Mouse (Mus musculus): ENCODE results near the gene Six6.

The Six6 gene

DNA sequence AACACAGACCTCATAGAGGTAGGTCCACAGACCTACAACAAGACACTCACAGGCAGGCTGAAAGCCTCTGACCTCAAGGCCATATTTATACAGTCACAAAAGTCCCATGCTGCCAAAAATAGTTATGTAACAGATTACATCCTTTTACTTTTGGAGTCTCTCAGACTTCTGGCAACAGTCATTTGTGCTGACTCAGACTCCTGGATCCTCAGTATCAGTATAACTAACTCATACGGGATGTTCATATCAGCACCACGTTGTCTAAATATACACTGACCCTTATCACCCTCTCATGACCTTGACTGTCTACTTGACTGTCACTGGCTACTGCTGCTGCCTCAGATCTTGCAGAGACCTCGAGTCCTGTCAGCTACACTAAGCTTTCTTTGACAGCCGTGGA is 15.2 kb downstream of the Six6 start:
- intact Hi-C loops (cut with DNase I): no loop called here

DNA sequence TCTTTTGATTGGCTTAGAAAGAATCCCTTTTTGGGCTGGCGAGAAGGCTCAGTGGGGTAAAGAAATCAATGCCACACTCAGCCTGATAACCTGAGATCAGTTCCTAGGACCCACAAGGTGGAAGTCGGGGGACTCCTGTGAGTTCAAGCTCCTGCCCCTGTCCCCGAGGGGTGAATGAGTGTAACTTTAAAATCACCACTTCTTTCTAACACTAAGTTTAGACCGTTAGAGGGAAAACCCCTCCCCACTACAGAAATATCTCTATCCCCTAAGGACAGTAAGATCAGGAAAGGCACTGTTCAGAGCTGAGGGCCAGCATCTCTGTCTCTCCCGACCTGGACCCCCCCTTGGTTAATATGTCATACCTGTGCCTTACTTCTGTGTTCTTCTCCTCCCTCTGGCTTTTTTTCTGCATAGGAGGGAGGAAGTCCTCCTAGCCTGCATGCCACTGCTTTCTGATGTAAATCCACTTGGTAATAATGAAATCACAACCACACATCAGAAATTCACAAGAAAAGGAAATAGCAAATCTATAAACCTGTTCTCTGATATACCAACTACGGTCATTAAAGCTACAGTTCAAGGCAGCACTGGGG is 18.2 kb downstream of the Six6 start:
- intact Hi-C loops (cut with DNase I): no loop called here

DNA sequence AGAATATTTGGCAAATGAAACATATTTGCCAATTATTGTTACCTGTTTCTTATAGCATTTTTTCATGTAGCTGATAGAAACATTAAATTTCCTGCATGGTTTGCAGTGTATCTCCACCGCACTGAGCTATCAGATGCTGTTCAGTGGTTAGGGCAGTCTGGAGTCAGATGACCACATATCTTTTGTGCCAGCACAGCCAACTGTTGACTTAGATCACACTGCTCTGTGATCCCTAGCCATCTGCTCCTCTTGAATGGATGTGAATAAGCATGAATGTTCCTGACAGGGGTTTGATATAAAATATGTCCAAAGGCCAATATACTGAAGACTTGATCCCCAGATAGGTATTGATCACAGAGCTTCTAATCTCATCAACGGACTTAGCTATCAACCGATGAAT is 18.8 kb downstream of the Six6 start:
- intact Hi-C loops (cut with DNase I): no loop called here

GRCm38 (mm10) chr12:72962761-72963160 is 23.1 kb downstream of the Six6 start:
- intact Hi-C loops (cut with DNase I): no loop called here

DNA sequence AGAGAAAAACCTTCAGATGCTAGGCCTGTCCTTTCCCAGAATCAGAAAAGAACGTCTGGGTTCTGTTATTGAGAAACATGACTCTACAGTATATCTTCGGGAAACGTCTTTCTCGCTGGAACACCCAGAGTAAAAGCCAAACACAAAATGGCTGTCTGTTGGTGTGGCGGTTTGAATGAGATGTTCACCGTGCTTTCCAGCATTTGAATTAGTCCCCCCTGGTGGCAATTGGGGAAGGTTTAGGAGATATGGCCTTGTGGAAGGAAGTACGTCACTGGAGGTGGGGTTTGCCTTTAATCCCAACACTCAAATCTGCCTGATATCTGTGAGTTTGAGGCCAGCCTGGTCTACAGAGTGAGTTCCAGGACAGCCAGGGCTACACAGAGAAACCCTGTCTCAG is 27.8 kb downstream of the Six6 start:
- intact Hi-C loops (cut with DNase I): no loop called here

- intact Hi-C loops (cut with DNase I): loop anchor here (10.0 kb wide), 1 partner anchor 266 kb away; no protein-coding TSS in a partner anchor
Measured at GRCm38 (mm10) chr12:72970620-72971019, 30.9 kb downstream of the Six6 start.

DNA sequence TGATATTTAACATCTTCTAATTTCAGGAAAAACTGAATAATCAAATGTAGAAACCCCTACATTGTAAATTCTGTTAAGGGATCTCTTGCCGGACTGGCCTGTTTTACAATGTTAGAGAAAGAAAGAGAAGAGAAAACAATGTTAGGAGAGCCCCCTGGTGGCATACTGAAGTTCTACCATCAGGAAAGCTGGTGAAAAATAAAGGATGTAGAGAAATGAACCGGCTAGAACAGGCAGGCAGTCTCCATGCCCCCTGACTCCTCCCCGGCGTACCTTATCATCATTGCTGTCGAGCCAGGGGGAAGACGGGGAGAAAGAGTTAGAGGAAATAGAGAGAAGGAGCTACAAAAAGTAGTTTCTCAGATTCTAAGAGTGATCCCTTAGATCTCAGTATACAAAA is 33.5 kb downstream of the Six6 start:
- intact Hi-C loops (cut with DNase I): loop anchor here (10.0 kb wide), 1 partner anchor 268 kb away; no protein-coding TSS in a partner anchor

DNA sequence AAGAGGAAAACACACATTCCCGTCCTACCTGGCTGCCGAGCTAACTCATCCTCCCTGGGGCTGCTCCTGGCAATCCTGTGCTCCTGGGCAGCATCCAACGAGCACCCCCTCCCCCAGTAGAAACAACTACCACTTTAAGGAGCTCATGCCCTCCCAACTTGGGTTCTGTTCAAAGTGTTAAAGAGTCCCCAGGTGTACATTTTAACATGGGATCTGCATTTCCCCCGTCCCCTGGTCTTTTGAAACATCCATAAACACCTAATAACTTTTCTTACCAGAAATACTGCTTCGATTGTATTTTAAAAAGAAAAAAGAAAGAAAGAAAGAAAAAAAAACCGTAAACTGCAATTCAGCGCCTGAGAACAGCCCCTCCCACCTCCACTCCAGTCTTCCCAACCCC is 36.5 kb downstream of the Six6 start:
- intact Hi-C loops (cut with DNase I): loop anchor here (5.0 to 10.0 kb wide), 2 partner anchors 271 to 514 kb away; no protein-coding TSS in a partner anchor

DNA sequence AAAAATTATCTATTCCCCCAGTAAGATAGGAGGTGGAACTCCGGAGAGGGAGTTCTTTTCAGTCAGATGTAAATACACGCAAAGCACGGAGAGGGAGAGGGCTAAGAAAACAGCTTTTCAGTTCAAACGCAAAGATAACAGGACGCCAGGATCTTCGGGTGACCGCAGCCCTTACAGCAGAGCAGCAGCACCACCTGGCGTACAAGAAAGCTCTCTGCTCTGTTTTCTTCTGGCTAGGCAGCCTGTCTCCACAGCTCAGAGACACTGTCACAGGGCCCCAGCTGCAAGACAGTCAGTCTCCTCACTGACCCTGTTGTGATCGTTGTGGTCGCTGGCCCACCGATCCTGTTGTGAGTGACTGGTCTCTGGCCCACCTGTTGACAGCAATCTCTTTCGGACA is 37.0 kb downstream of the Six6 start:
- intact Hi-C loops (cut with DNase I): loop anchor here (5.0 to 10.0 kb wide), 2 partner anchors 272 to 514 kb away; no protein-coding TSS in a partner anchor

DNA sequence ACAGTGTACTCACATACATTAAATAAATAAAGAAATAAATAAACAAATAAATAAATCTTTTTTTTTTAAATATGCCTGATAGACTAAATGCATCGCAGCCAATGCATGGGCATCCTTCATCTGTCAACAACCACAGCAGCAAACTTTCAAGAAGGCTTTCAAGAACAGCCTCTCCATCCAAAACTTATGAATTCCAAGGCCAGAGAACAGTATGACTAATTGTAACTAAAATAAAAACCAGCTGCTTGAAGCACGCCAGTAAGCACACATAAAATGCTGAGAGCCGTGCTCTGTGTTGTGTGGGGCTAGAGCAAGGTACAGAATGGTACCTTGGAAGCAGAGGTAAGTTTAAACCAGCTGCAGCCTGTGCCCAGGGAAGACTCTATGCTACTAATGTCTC is 38.2 kb downstream of the Six6 start:
- intact Hi-C loops (cut with DNase I): loop anchor here (5.0 to 10.0 kb wide), 2 partner anchors 273 to 516 kb away; no protein-coding TSS in a partner anchor

GRCm38 (mm10) chr12:72979236-72979635 is 39.5 kb downstream of the Six6 start:
- intact Hi-C loops (cut with DNase I): loop anchor here (5.0 to 10.0 kb wide), 2 partner anchors 274 to 517 kb away; no protein-coding TSS in a partner anchor

DNA sequence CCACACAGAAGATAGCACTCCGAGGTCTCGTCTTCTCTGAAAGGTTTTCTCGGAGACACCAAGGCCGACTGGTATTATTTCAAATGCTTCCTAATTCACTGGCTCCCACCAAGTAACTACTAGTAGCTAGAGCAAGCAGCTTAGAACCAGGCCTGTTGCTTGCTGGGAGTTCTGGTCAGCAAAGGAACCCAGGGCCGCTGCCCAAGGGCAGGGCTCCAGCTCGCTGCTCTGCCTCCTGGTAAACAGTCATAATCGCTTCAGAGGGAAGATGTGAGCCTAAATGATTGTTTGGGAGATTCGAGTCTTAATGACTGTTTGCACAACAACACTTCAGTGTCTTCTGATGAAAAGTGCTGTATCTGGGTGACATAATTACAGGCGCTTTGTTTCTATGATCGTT is 42.9 kb downstream of the Six6 start:
- intact Hi-C loops (cut with DNase I): no loop called here

DNA sequence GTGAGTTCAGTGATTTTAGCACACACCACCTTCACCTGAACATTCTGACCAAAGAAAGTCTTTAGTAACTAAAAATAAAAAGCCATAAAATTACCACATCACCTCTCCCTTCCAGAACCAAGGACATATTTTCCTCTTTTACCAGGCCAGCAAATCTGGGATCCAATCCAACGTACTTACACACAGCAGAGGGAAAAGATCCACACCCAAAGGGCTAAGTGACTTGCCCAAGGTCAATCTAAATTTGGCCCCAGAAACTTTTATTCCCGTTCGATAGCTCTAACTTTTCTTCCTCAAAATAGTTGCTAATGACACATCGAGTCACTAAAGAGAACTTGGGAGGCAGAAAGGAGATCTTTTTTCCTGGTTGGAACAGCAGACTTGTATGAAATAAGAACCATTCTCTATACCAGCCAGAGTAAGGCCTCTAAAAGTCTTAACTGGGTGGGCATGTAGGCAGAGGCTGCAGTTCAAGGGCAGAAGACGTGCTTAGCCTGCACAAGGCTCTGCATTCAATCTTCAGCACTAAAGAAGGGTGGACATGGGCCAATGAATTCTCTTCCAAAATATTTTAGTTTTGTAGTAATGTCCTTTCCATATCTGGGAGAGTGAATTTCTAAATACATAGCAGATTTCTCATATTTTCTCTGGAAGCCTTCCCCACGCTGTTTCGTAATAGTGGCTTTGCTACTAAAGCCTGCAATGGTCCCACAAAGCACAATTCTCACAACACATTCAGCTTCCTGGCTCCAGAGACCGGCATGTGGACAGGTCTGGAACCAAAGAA is 43.6 kb downstream of the Six6 start:
- intact Hi-C loops (cut with DNase I): no loop called here

Data from adrenal gland (tissue).